Mouse (Mus musculus) kidney, embryonic 15.5 days (tissue): Measurements from ENCODE around the gene Car7. TPM values are rescaled to one million over a fixed set of nuclear protein-coding genes. Genes with fewer than 3 reads are reported as not detected.

ENCODE experiments used
- ATAC-seq: fragments of 200-750 bp; cut with Nextera tagmentation; replicated peaks from 2 replicates; pipeline ENCODE4 v1.8.0; 2017; ENCODE audit warnings: moderate TSS enrichment; ENCODE audit not compliant: low FRiP score
- H3K27ac ChIP-seq: fragments of 300-500 bp; sonication (generic); 2 replicates; pipeline ENCODE4 v1.5.1; 2015; ENCODE audit warnings: mild to moderate bottlenecking, inconsistent platforms
- H3K27me3 ChIP-seq: fragments of 300-500 bp; sonication (generic); 2 replicates; pipeline ENCODE4 v1.6.1; 2015; ENCODE audit warnings: inconsistent platforms
- H3K36me3 ChIP-seq: fragments of 300-500 bp; sonication (generic); 2 replicates; pipeline ENCODE4 v1.6.1; 2015; ENCODE audit warnings: inconsistent platforms
- H3K4me1 ChIP-seq: fragments of 300-500 bp; sonication (generic); 2 replicates; pipeline ENCODE4 v1.6.1; 2015; ENCODE audit warnings: inconsistent platforms
- H3K4me2 ChIP-seq: fragments of 300-500 bp; sonication (generic); 2 replicates; pipeline ENCODE4 v1.6.1; 2015; ENCODE audit warnings: moderate library complexity, mild to moderate bottlenecking, inconsistent platforms
- H3K4me3 ChIP-seq: fragments of 300-500 bp; sonication (generic); replicated peaks from 2 replicates; pipeline ENCODE4 v1.5.1; 2015; ENCODE audit warnings: mild to moderate bottlenecking, inconsistent platforms
- H3K9ac ChIP-seq: fragments of 300-500 bp; sonication (generic); 2 replicates; pipeline ENCODE4 v1.6.1; 2015; ENCODE audit warnings: mild to moderate bottlenecking, inconsistent platforms
- H3K9me3 ChIP-seq: fragments of 300-500 bp; sonication (generic); replicated peaks from 2 replicates; pipeline ENCODE4 v1.6.1; 2016; ENCODE audit warnings: inconsistent platforms
- WGBS: fragments of 180-500 bp; shearing (Covaris S2); methylation state at CpG from one replicate; pipeline ENCODE4 v1.1.7; 2015; ENCODE audit warnings: mixed read lengths; 5-methylcytosine and 5-hydroxymethylcytosine counted together
- polyA plus RNA-seq: library from polyadenylated mRNA; unstranded; fragments of >200 nt; fragmentation: Nextera tagmentation; extraction: Ambion mirVana; gene quantifications from 2 replicates; pipeline ENCODE4 v1.2.1, GENCODE M21; 2015

The Car7 gene
- polyA plus RNA-seq, 1 experiment from 2014 or later: 2.4 TPM

GRCm38 (mm10) chr8:104540238-104540637 is 5.7 kb downstream of the Car7 start:
- Histone ChIP-seq H3K9me3 (no peaks in the 10 kb centered on the region), H3K36me3 (no peaks in the 10 kb centered on the region), H3K27ac (no peak overlapping the region), H3K9ac (no peak overlapping the region), H3K4me1 (peaks cover 20% of the 10 kb centered on the region), H3K4me2 (peak overlapping the region; percentile 96), H3K4me3 (peak overlapping the region; percentile 55), H3K27me3 (peaks cover 60% of the 10 kb centered on the region)
- no peak for ATAC-seq
- WGBS: 39% methylated on average over 7 of the region's 7 CpGs

GRCm38 (mm10) chr8:104540710-104541514 is 6.4 kb downstream of the Car7 start:
- H3K9ac ChIP-seq: peak overlapping the region; percentile 29; the same call in 1 of the 2 replicates
- peak; percentile 63 for ATAC-seq
- no peaks in the 10 kb centered on the region for H3K36me3 ChIP-seq
- H3K27me3 ChIP-seq: peaks cover 60% of the 10 kb centered on the region
- H3K4me3 ChIP-seq: peak overlapping the region; percentile 55
- no peak overlapping the region for H3K27ac ChIP-seq
- peak overlapping the region; percentile 96 for H3K4me2 ChIP-seq
- H3K4me1 ChIP-seq: peaks cover 19% of the 10 kb centered on the region
- under 1% methylated on average over 72 of the region's 76 CpGs for WGBS
- no peaks in the 10 kb centered on the region for H3K9me3 ChIP-seq

GRCm38 (mm10) chr8:104541515-104541880 is 7.0 kb downstream of the Car7 start:
- 12% methylated on average over 8 of the region's 8 CpGs for WGBS
- Histone ChIP-seq H3K36me3 (no peaks in the 10 kb centered on the region), H3K4me3 (peak overlapping the region; percentile 55), H3K4me1 (peaks cover 19% of the 10 kb centered on the region), H3K27me3 (peaks cover 60% of the 10 kb centered on the region), H3K4me2 (peak overlapping the region; percentile 96), H3K9me3 (no peaks in the 10 kb centered on the region), H3K9ac (peak overlapping the region; percentile 29; the same call in 1 of the 2 replicates), H3K27ac (no peak overlapping the region)
- no peak for ATAC-seq

- Histone ChIP-seq H3K9ac (no peak overlapping the region), H3K36me3 (no peaks in the 10 kb centered on the region), H3K4me3 (no peak overlapping the region), H3K9me3 (no peaks in the 10 kb centered on the region), H3K27ac (no peak overlapping the region), H3K4me1 (peaks cover 19% of the 10 kb centered on the region), H3K27me3 (peaks cover 60% of the 10 kb centered on the region), H3K4me2 (peak overlapping the region; percentile 7; the same call in 1 of the 2 replicates)
- no peak for ATAC-seq
- 8% methylated on average over 11 of the region's 11 CpGs for WGBS
Measured at GRCm38 (mm10) chr8:104542160-104542559, 7.7 kb downstream of the Car7 start.

GRCm38 (mm10) chr8:104543440-104544045 is 9.1 kb downstream of the Car7 start:
- no peak for ATAC-seq
- Histone ChIP-seq H3K27ac (no peak overlapping the region), H3K9me3 (no peaks in the 10 kb centered on the region), H3K4me2 (no peak overlapping the region), H3K9ac (no peak overlapping the region), H3K36me3 (no peaks in the 10 kb centered on the region), H3K27me3 (peaks cover 60% of the 10 kb centered on the region), H3K4me3 (no peak overlapping the region), H3K4me1 (peaks cover 19% of the 10 kb centered on the region)
- 82% methylated on average over 8 of the region's 8 CpGs for WGBS

- WGBS: 82% methylated on average over 4 of the region's 4 CpGs
- Histone ChIP-seq H3K27ac (no peak overlapping the region), H3K36me3 (no peaks in the 10 kb centered on the region), H3K27me3 (no peaks in the 10 kb centered on the region), H3K4me1 (no peaks in the 10 kb centered on the region), H3K9me3 (no peaks in the 10 kb centered on the region), H3K4me2 (no peak overlapping the region), H3K9ac (no peak overlapping the region), H3K4me3 (no peak overlapping the region)
- ATAC-seq: no peak
Measured at GRCm38 (mm10) chr8:104555191-104555590, 20.7 kb downstream of the Car7 start.

GRCm38 (mm10) chr8:104557226-104557625 is 22.7 kb downstream of the Car7 start:
- H3K4me2 ChIP-seq: no peak overlapping the region
- H3K27ac ChIP-seq: no peak overlapping the region
- H3K4me3 ChIP-seq: no peak overlapping the region
- no peak for ATAC-seq
- H3K36me3 ChIP-seq: no peaks in the 10 kb centered on the region
- no peak overlapping the region for H3K9ac ChIP-seq
- H3K4me1 ChIP-seq: no peaks in the 10 kb centered on the region
- no peaks in the 10 kb centered on the region for H3K9me3 ChIP-seq
- WGBS: 69% methylated on average over 7 of the region's 7 CpGs
- no peaks in the 10 kb centered on the region for H3K27me3 ChIP-seq

- Histone ChIP-seq H3K27ac (no peak overlapping the region), H3K4me1 (peaks cover 2% of the 10 kb centered on the region; the same call in 1 of the 2 replicates), H3K4me3 (no peak overlapping the region), H3K9ac (no peak overlapping the region), H3K36me3 (no peaks in the 10 kb centered on the region), H3K27me3 (no peaks in the 10 kb centered on the region), H3K9me3 (no peaks in the 10 kb centered on the region), H3K4me2 (no peak overlapping the region)
- no peak for ATAC-seq
Measured at GRCm38 (mm10) chr8:104560731-104561130, 26.2 kb downstream of the Car7 start.

GRCm38 (mm10) chr8:104564633-104565456 is 30.4 kb downstream of the Car7 start:
- Histone ChIP-seq H3K9me3 (no peaks in the 10 kb centered on the region), H3K36me3 (no peaks in the 10 kb centered on the region), H3K27me3 (no peaks in the 10 kb centered on the region), H3K4me2 (peak overlapping the region; percentile 41), H3K9ac (no peak overlapping the region), H3K27ac (no peak overlapping the region), H3K4me3 (no peak overlapping the region), H3K4me1 (peaks cover 2% of the 10 kb centered on the region; the same call in 1 of the 2 replicates)
- ATAC-seq: peak; percentile 91
- WGBS: 23% methylated on average over 22 of the region's 22 CpGs

GRCm38 (mm10) chr8:104565457-104565798 is 30.9 kb downstream of the Car7 start:
- WGBS: 94% methylated on average over 5 of the region's 5 CpGs
- no peak for ATAC-seq
- H3K4me3 ChIP-seq: no peak overlapping the region
- no peaks in the 10 kb centered on the region for H3K27me3 ChIP-seq
- H3K4me1 ChIP-seq: peaks cover 4% of the 10 kb centered on the region; the same call in 1 of the 2 replicates
- H3K9ac ChIP-seq: no peak overlapping the region
- no peaks in the 10 kb centered on the region for H3K9me3 ChIP-seq
- H3K27ac ChIP-seq: no peak overlapping the region
- H3K36me3 ChIP-seq: no peaks in the 10 kb centered on the region
- no peak overlapping the region for H3K4me2 ChIP-seq

GRCm38 (mm10) chr8:104569559-104569958 is 35.1 kb downstream of the Car7 start:
- no peak overlapping the region for H3K4me2 ChIP-seq
- no peak for ATAC-seq
- no peaks in the 10 kb centered on the region for H3K36me3 ChIP-seq
- H3K27ac ChIP-seq: no peak overlapping the region
- no peaks in the 10 kb centered on the region for H3K27me3 ChIP-seq
- no peaks in the 10 kb centered on the region for H3K9me3 ChIP-seq
- no peak overlapping the region for H3K9ac ChIP-seq
- 40% methylated on average over 1 of the region's 1 CpGs for WGBS
- H3K4me1 ChIP-seq: peaks cover 10% of the 10 kb centered on the region
- H3K4me3 ChIP-seq: no peak overlapping the region
